Mouse (Mus musculus) stomach, embryonic 16.5 days (tissue): ENCODE measurements around the gene Nat9. TPM values are rescaled to one million over a fixed set of nuclear protein-coding genes. Genes with fewer than 3 reads are reported as not detected.

Experiments used
- ATAC-seq: fragments of 200-750 bp; cut with Nextera tagmentation; 2 replicates; pipeline ENCODE4 v1.8.0; 2017; ENCODE audit warnings: moderate number of reproducible peaks, moderate TSS enrichment; ENCODE audit not compliant: insufficient read depth, low FRiP score
- H3K27ac ChIP-seq: fragments of 300-500 bp; sonication (generic); 2 replicates; pipeline ENCODE4 v1.5.1; 2014; ENCODE audit warnings: low read length
- H3K27me3 ChIP-seq: fragments of 300-500 bp; sonication (generic); 2 replicates; pipeline ENCODE4 v1.6.1; 2014; ENCODE audit warnings: low read length, control low read depth, mixed read lengths; ENCODE audit not compliant: control insufficient read depth, insufficient read depth
- H3K36me3 ChIP-seq: fragments of 300-500 bp; sonication (generic); 2 replicates; pipeline ENCODE4 v1.6.1; 2014; ENCODE audit warnings: low read length; ENCODE audit not compliant: control insufficient read depth, insufficient read depth
- H3K4me1 ChIP-seq: fragments of 300-500 bp; sonication (generic); 2 replicates; pipeline ENCODE4 v1.6.1; 2014; ENCODE audit warnings: low read length, control low read depth, mixed read lengths; ENCODE audit not compliant: control insufficient read depth, insufficient read depth
- H3K4me2 ChIP-seq: fragments of 300-500 bp; sonication (generic); 2 replicates; pipeline ENCODE4 v1.6.1; 2014; ENCODE audit warnings: low read depth, low read length, mixed read lengths
- H3K4me3 ChIP-seq: fragments of 300-500 bp; sonication (generic); replicated peaks from 2 replicates; pipeline ENCODE4 v1.5.1; 2014; ENCODE audit warnings: mild to moderate bottlenecking, low read length
- H3K9ac ChIP-seq: fragments of 300-500 bp; sonication (generic); 2 replicates; pipeline ENCODE4 v1.6.1; 2014; ENCODE audit warnings: low read length
- H3K9me3 ChIP-seq: fragments of 300-500 bp; sonication (generic); replicated peaks from 2 replicates; pipeline ENCODE4 v1.6.1; 2016; ENCODE audit warnings: low read length, control low read depth; ENCODE audit not compliant: control insufficient read depth
- WGBS: fragments of 180-500 bp; shearing (Covaris S2); extraction: QIAGEN DNeasy Blood & Tissue Kit; methylation state at CpG from one replicate; pipeline ENCODE4 v1.1.7; 2014; 5-methylcytosine and 5-hydroxymethylcytosine counted together
- polyA plus RNA-seq: library from polyadenylated mRNA; unstranded; fragments of >200 nt; fragmentation: Nextera tagmentation; extraction: Ambion mirVana; gene quantifications from 2 replicates; pipeline ENCODE4 v1.2.1, GENCODE M21; 2015

The Nat9 gene
- polyA plus RNA-seq, 1 experiment from 2014 or later = 21.8 TPM

DNA sequence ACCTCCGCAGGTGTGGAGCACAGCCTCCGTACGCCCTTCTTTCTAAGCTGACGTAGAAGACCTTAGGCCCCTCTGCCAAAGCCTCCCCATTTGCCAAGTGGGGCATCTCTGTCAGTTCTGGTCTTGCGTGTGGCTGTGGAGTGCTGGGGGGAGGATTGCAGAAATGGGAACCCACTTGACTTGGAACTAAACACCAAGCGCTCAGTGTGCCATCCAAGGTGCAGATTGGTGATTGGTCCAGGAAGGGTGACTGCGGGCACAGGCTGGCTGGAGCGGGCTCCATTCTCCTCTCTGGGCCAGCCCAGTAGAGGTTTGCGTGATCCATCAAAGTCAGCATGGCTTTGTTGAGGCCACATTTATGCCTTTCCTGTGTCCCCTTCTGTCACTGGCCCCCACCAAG, 15.1 kb upstream of the Nat9 start:
- Histone ChIP-seq H3K9me3 (no peaks in the 10 kb centered on the region), H3K4me2 (no peak overlapping the region), H3K27ac (no peak overlapping the region), H3K27me3 (no peaks in the 10 kb centered on the region), H3K4me3 (no peak overlapping the region), H3K9ac (no peak overlapping the region), H3K4me1 (no peaks in the 10 kb centered on the region), H3K36me3 (peaks cover 8% of the 10 kb centered on the region; the same call in 1 of the 2 replicates)
- no peak for ATAC-seq
- 93% methylated on average over 9 of the region's 9 CpGs for WGBS

DNA sequence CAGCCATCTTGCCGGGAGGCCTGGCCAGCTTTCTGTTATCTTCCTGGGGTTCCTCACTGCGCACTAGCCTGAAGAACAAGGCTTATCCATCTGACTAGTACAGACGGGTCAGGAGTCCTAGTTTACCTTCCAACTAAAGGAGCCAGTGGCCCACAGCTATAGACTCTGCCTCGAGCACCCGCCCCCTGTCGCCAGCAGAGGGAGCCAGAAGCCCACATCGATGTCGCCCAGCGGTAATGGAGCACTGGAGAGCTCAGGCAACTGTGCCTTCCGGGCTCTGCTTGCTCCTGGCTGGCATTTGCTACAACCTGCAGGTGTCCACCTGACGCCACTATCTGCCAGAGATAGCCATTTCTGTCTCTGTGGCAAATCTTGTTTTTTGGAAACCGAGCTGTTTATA, 14.7 kb upstream of the Nat9 start:
- H3K4me3 ChIP-seq = no peak overlapping the region
- WGBS = 17% methylated on average over 12 of the region's 12 CpGs
- peak; percentile 82; the same call in 1 of the 2 replicates for ATAC-seq
- no peak overlapping the region for H3K9ac ChIP-seq
- no peak overlapping the region for H3K27ac ChIP-seq
- no peaks in the 10 kb centered on the region for H3K4me1 ChIP-seq
- H3K27me3 ChIP-seq = no peaks in the 10 kb centered on the region
- H3K4me2 ChIP-seq = no peak overlapping the region
- H3K36me3 ChIP-seq = peaks cover 8% of the 10 kb centered on the region; the same call in 1 of the 2 replicates
- no peaks in the 10 kb centered on the region for H3K9me3 ChIP-seq

DNA sequence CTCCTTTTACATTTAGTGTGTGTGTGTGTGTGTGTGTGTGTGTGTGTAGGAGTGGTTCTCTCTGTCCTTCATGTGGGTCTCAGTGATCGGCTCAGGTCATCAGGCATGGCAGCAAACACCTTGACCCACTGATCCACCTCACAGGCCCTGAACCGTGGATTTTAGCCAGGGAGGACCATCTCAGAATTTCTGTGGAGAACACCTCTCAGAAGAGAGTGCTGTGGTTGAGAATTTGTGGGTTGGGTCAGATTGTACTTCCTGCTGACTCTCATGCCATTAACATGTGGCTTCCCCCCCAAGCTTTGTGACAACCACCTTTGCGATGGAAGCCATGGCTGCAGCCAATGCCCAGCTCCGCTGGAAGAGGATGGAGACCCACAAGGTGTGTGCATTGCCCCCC, 12.9 kb upstream of the Nat9 start:
- H3K9ac ChIP-seq = no peak overlapping the region
- H3K9me3 ChIP-seq = no peaks in the 10 kb centered on the region
- 89% methylated on average over 4 of the region's 4 CpGs for WGBS
- peaks cover 5% of the 10 kb centered on the region; the same call in 1 of the 2 replicates for H3K36me3 ChIP-seq
- no peaks in the 10 kb centered on the region for H3K4me1 ChIP-seq
- H3K27ac ChIP-seq = no peak overlapping the region
- ATAC-seq = no peak
- no peak overlapping the region for H3K4me3 ChIP-seq
- no peaks in the 10 kb centered on the region for H3K27me3 ChIP-seq
- no peak overlapping the region for H3K4me2 ChIP-seq

DNA sequence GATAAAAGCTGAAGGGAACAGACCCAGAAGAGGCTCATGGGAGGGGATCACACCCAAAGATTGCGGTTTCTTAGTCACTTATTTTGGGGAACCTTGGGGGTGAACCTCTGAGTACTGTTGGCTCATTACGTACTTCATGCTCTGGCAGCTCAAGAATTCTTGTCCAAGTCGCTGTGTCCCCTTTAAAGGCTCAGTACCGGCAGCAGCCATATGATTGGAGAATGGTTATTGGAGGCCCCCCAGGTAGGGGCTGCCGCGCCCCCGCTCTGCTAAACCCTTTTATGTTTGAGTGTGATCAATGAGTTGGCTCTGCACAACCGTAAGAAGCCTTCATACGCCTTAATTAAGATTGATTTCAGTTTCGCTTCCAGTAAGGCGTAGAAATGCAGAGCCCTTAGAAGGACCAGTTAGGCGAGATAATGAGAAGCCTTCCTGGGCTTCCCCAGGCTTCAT, 11.3 kb upstream of the Nat9 start:
- no peak overlapping the region for H3K9ac ChIP-seq
- no peak overlapping the region for H3K4me2 ChIP-seq

GRCm38 (mm10) chr11:115197558-115197957, 9.9 kb upstream of the Nat9 start:
- WGBS = 75% methylated on average over 8 of the region's 8 CpGs
- no peak overlapping the region for H3K4me2 ChIP-seq
- H3K27ac ChIP-seq = no peak overlapping the region
- no peak for ATAC-seq
- no peaks in the 10 kb centered on the region for H3K9me3 ChIP-seq
- peaks cover 5% of the 10 kb centered on the region; the same call in 1 of the 2 replicates for H3K36me3 ChIP-seq
- no peaks in the 10 kb centered on the region for H3K27me3 ChIP-seq
- no peaks in the 10 kb centered on the region for H3K4me1 ChIP-seq
- H3K4me3 ChIP-seq = no peak overlapping the region
- no peak overlapping the region for H3K9ac ChIP-seq

More for the DNA sequence above, 11.3 kb upstream of the Nat9 start:
- no peaks in the 10 kb centered on the region for H3K9me3 ChIP-seq
- peaks cover 5% of the 10 kb centered on the region; the same call in 1 of the 2 replicates for H3K36me3 ChIP-seq
- no peak for ATAC-seq
- no peak overlapping the region for H3K27ac ChIP-seq
- 43% methylated on average over 12 of the region's 12 CpGs for WGBS
- no peaks in the 10 kb centered on the region for H3K4me1 ChIP-seq
- H3K4me3 ChIP-seq = no peak overlapping the region
- H3K27me3 ChIP-seq = no peaks in the 10 kb centered on the region

DNA sequence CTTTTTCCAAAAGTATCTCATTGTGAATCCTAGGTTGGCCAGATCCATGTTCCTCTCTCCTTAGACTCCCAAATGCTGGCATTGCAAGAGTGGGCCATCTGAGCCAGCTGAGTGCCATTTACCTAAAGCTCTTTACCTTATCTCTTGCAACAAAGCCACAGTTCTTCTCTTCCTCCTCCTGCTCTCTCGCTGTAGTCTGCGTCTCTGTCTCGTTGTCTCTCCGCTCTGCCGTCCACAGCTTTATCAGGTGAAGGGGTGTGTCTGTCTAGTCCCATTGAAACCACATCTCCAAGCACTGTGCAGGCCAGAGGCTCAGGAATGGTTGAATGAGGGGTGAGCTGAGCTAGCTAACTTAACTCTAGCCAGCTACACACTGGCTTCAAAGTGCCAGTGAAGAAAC, 8.3 kb upstream of the Nat9 start:
- Histone ChIP-seq H3K27me3 (no peaks in the 10 kb centered on the region), H3K27ac (no peak overlapping the region), H3K9ac (no peak overlapping the region), H3K4me3 (no peak overlapping the region), H3K4me1 (no peaks in the 10 kb centered on the region), H3K9me3 (no peaks in the 10 kb centered on the region), H3K36me3 (no peaks in the 10 kb centered on the region), H3K4me2 (no peak overlapping the region)
- ATAC-seq = no peak
- 63% methylated on average over 5 of the region's 5 CpGs for WGBS

DNA sequence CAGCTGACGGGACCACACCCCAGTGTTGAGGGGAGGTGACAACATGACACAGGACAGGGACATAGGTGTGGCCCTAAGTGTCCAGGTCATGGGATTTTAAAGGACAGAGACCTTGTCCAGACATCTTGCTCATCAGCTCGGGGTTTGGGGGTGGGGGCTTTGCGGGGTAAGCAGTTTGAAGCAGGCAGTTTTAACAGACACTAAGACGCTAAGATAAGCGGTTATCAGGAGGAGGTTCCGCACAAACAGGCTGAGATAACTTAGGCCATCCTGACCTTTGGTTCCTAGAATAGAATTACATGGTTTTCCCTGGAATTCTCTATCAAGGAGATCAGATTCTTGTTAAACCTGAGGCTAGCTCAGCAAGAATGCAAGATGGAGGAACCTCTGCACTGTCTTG, 7.0 kb upstream of the Nat9 start:
- no peaks in the 10 kb centered on the region for H3K4me1 ChIP-seq
- no peaks in the 10 kb centered on the region for H3K36me3 ChIP-seq
- ATAC-seq = no peak
- 82% methylated on average over 6 of the region's 6 CpGs for WGBS
- H3K4me3 ChIP-seq = no peak overlapping the region
- H3K27ac ChIP-seq = no peak overlapping the region
- no peak overlapping the region for H3K4me2 ChIP-seq
- H3K9me3 ChIP-seq = no peaks in the 10 kb centered on the region
- H3K9ac ChIP-seq = no peak overlapping the region
- H3K27me3 ChIP-seq = no peaks in the 10 kb centered on the region

GRCm38 (mm10) chr11:115192180-115192579, 4.5 kb upstream of the Nat9 start:
- ATAC-seq = peak; percentile 21; the same call in 1 of the 2 replicates
- H3K4me1 ChIP-seq = peaks cover 6% of the 10 kb centered on the region; the same call in 1 of the 2 replicates

DNA sequence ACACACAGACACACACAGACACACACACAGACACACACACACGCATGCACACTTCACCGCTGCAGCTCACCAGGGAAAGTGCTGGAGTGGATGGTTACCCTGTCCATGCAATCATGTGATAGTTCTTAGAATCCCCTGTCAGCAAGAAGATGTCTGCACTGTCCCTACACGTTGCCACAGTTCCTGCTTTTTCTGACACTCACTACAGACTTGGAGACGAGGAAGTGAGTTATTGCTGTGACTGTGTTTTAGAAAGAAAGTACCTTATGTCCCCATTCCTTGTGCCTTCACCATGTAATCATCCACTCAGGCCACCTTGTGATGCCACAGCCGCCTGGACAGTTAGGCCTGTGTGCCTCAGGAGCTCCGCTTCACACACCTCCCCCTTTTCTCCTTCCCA, 1.6 kb upstream of the Nat9 start:
- 84% methylated on average over 6 of the region's 6 CpGs for WGBS

More at GRCm38 (mm10) chr11:115192180-115192579, 4.5 kb upstream of the Nat9 start:
- Histone ChIP-seq H3K4me3 (no peak overlapping the region), H3K9ac (no peak overlapping the region; the same call in 1 of the 2 replicates), H3K4me2 (no peak overlapping the region), H3K27ac (peak overlapping the region; percentile 55; the same call in 1 of the 2 replicates), H3K36me3 (no peaks in the 10 kb centered on the region), H3K27me3 (no peaks in the 10 kb centered on the region), H3K9me3 (no peaks in the 10 kb centered on the region)
- 46% methylated on average over 9 of the region's 9 CpGs for whole genome bisulfite sequencing

More for the DNA sequence above, 1.6 kb upstream of the Nat9 start:
- Histone ChIP-seq H3K9ac (no peak overlapping the region), H3K36me3 (no peaks in the 10 kb centered on the region), H3K4me1 (peaks cover 11% of the 10 kb centered on the region), H3K9me3 (no peaks in the 10 kb centered on the region), H3K4me3 (no peak overlapping the region), H3K27me3 (no peaks in the 10 kb centered on the region), H3K4me2 (no peak overlapping the region), H3K27ac (no peak overlapping the region)
- ATAC-seq = no peak
